Mouse (Mus musculus): ENCODE data around the gene Sh3bp5. TPM values are rescaled to one million over a fixed set of nuclear protein-coding genes. Genes with fewer than 3 reads are reported as not detected.

Sh3bp5 gene
- polyA plus RNA-seq, 1 experiment, result 2.2 TPM

- no peaks in the 10 kb centered on the region for H3K36me3 ChIP-seq (replicated peaks; ENCODE audit: low read length)
These were observed 111.8 kb downstream of the Sh3bp5 start, which contains the start of gene Dnah1 for GRCm38 (mm10) chr14:31323849-31324792. Gene Dnah1, minus strand, starts transcription at chr14:31323896.

GRCm38 (mm10) chr14:31323189-31323588, 112.7 kb downstream of the Sh3bp5 start:
- Histone ChIP-seq H3K4me3 (replicated peaks) (peak overlapping the region; percentile 90), H3K36me3 (replicated peaks; ENCODE audit: low read length) (no peaks in the 10 kb centered on the region), H3K9me3 (no peaks in the 10 kb centered on the region), H3K27me3 (replicated peaks) (peaks cover 19% of the 10 kb centered on the region), H3K4me1 (peaks cover 40% of the 10 kb centered on the region)
- TF ChIP-seq GATA1 (IDR thresholded peaks at IDR 0.05; ENCODE audit: borderline replicate concordance, low read length), result no peak
- no peak for TF ChIP-seq FLI1 (IDR thresholded peaks at IDR 0.05; ENCODE audit: low read length)

More at GRCm38 (mm10) chr14:31323849-31324792, 111.8 kb downstream of the Sh3bp5 start, which contains the start of gene Dnah1:
- no peaks in the 10 kb centered on the region for H3K9me3 ChIP-seq
- H3K4me3 ChIP-seq (replicated peaks), result peak within 1 kb of the TSS; percentile 90
- H3K27me3 ChIP-seq (replicated peaks), result peaks cover 15% of the 10 kb centered on the region
- peaks cover 40% of the 10 kb centered on the region for H3K4me1 ChIP-seq
- TF ChIP-seq GATA1 (IDR thresholded peaks at IDR 0.05; ENCODE audit: borderline replicate concordance, low read length), result no peak
- TF ChIP-seq FLI1 (IDR thresholded peaks at IDR 0.05; ENCODE audit: low read length), result no peak

GRCm38 (mm10) chr14:31322191-31322590, 113.7 kb downstream of the Sh3bp5 start:
- TF ChIP-seq FLI1 (IDR thresholded peaks at IDR 0.05; ENCODE audit: low read length), result no peak
- no peak for TF ChIP-seq GATA1 (IDR thresholded peaks at IDR 0.05; ENCODE audit: borderline replicate concordance, low read length)
- H3K9me3 ChIP-seq, result no peaks in the 10 kb centered on the region
- no peak overlapping the region for H3K4me3 ChIP-seq (replicated peaks)
- H3K4me1 ChIP-seq, result peaks cover 33% of the 10 kb centered on the region
- H3K36me3 ChIP-seq (replicated peaks; ENCODE audit: low read length), result no peaks in the 10 kb centered on the region
- peaks cover 23% of the 10 kb centered on the region for H3K27me3 ChIP-seq (replicated peaks)

- no peak for TF ChIP-seq GATA1 (IDR thresholded peaks at IDR 0.05; ENCODE audit: borderline replicate concordance, low read length)
- no peak for TF ChIP-seq FLI1 (IDR thresholded peaks at IDR 0.05; ENCODE audit: low read length)
- Histone ChIP-seq H3K36me3 (replicated peaks; ENCODE audit: low read length) (no peaks in the 10 kb centered on the region), H3K4me3 (replicated peaks) (no peak overlapping the region), H3K27me3 (replicated peaks) (peaks cover 31% of the 10 kb centered on the region), H3K4me1 (peaks cover 26% of the 10 kb centered on the region), H3K9me3 (no peaks in the 10 kb centered on the region)
These were observed 114.7 kb downstream of the Sh3bp5 start for GRCm38 (mm10) chr14:31321181-31321580.

- Histone ChIP-seq H3K9me3 (no peaks in the 10 kb centered on the region), H3K27me3 (replicated peaks) (peaks cover 47% of the 10 kb centered on the region), H3K4me1 (peaks cover 17% of the 10 kb centered on the region), H3K36me3 (replicated peaks; ENCODE audit: low read length) (no peaks in the 10 kb centered on the region), H3K4me3 (replicated peaks) (no peak overlapping the region)
- TF ChIP-seq FLI1 (IDR thresholded peaks at IDR 0.05; ENCODE audit: low read length) (no peak), GATA1 (IDR thresholded peaks at IDR 0.05; ENCODE audit: borderline replicate concordance, low read length) (no peak)
These were observed 116.3 kb downstream of the Sh3bp5 start for GRCm38 (mm10) chr14:31319546-31319945.

- Histone ChIP-seq H3K4me3 (replicated peaks) (no peak overlapping the region), H3K9me3 (no peaks in the 10 kb centered on the region), H3K36me3 (replicated peaks; ENCODE audit: low read length) (no peaks in the 10 kb centered on the region), H3K4me1 (peaks cover 2% of the 10 kb centered on the region), H3K27me3 (replicated peaks) (peaks cover 61% of the 10 kb centered on the region)
- TF ChIP-seq FLI1 (IDR thresholded peaks at IDR 0.05; ENCODE audit: low read length) (no peak), GATA1 (IDR thresholded peaks at IDR 0.05; ENCODE audit: borderline replicate concordance, low read length) (no peak)
These were observed 118.1 kb downstream of the Sh3bp5 start for GRCm38 (mm10) chr14:31317754-31318153.

- Histone ChIP-seq H3K9me3 (no peaks in the 10 kb centered on the region), H3K36me3 (replicated peaks; ENCODE audit: low read length) (no peaks in the 10 kb centered on the region), H3K27me3 (replicated peaks) (peaks cover 64% of the 10 kb centered on the region), H3K4me1 (no peaks in the 10 kb centered on the region; the same call in none of the 2 replicates), H3K4me3 (replicated peaks) (no peak overlapping the region)
- no peak for TF ChIP-seq FLI1 (IDR thresholded peaks at IDR 0.05; ENCODE audit: low read length)
- no peak for TF ChIP-seq GATA1 (IDR thresholded peaks at IDR 0.05; ENCODE audit: borderline replicate concordance, low read length)
These were observed 119.3 kb downstream of the Sh3bp5 start for GRCm38 (mm10) chr14:31316613-31317012.

GRCm38 (mm10) chr14:31313192-31313591, 122.7 kb downstream of the Sh3bp5 start:
- H3K36me3 ChIP-seq (replicated peaks; ENCODE audit: low read length), result no peaks in the 10 kb centered on the region
- H3K4me3 ChIP-seq (replicated peaks), result no peak overlapping the region
- peaks cover 10% of the 10 kb centered on the region; the same call in 1 of the 2 replicates for H3K9me3 ChIP-seq
- H3K27me3 ChIP-seq (replicated peaks), result peaks cover 61% of the 10 kb centered on the region
- no peak for TF ChIP-seq FLI1 (IDR thresholded peaks at IDR 0.05; ENCODE audit: low read length)
- H3K4me1 ChIP-seq, result no peaks in the 10 kb centered on the region; the same call in 1 of the 2 replicates

Other genes starting within 250 kb of the Sh3bp5 start
- gene Tnnc1, start 227.8 kb downstream of the Sh3bp5 start, polyA plus RNA-seq (2012; ENCODE audit: insufficient read depth, low replicate concordance), result 0.23 TPM in 1 of 2 replicates, not detected in the other
- gene Nisch, start 219.1 kb downstream of the Sh3bp5 start, polyA plus RNA-seq (2012; ENCODE audit: insufficient read depth, low replicate concordance), result 148 and 152 TPM in 2 replicates
- gene Sema3g, start 218.2 kb downstream of the Sh3bp5 start, polyA plus RNA-seq (2012; ENCODE audit: insufficient read depth, low replicate concordance), result not detected in 2 replicates
- 0.93 and 1.7 TPM in 2 replicates for gene Phf7, start 184.8 kb downstream of the Sh3bp5 start, polyA plus RNA-seq (2012; ENCODE audit: insufficient read depth, low replicate concordance)
- gene Bap1, start 184.6 kb downstream of the Sh3bp5 start, polyA plus RNA-seq (2012; ENCODE audit: insufficient read depth, low replicate concordance), result 52.1 and 63.2 TPM in 2 replicates
- gene Dnah1, start 112.2 kb downstream of the Sh3bp5 start, polyA plus RNA-seq (2012; ENCODE audit: insufficient read depth, low replicate concordance), result 0.06 TPM in 1 of 2 replicates, not detected in the other
- gene Capn7, start 99.4 kb downstream of the Sh3bp5 start, polyA plus RNA-seq (2012; ENCODE audit: insufficient read depth, low replicate concordance), result 0.60 and 1.9 TPM in 2 replicates
- gene Eaf1, start 58.3 kb upstream of the Sh3bp5 start, polyA plus RNA-seq (2012; ENCODE audit: insufficient read depth, low replicate concordance), result 33.2 and 37.0 TPM in 2 replicates
- gene Mettl6, start 59.0 kb upstream of the Sh3bp5 start, polyA plus RNA-seq (2012; ENCODE audit: insufficient read depth, low replicate concordance), result 2.9 TPM in 1 of 2 replicates, not detected in the other
- gene Colq, start 155.3 kb upstream of the Sh3bp5 start, polyA plus RNA-seq (2012; ENCODE audit: insufficient read depth, low replicate concordance), result not detected in 2 replicates
- not detected in 2 replicates for gene Gm49387, start 204.8 kb upstream of the Sh3bp5 start, polyA plus RNA-seq (2012; ENCODE audit: insufficient read depth, low replicate concordance)
- 2.2 and 10.5 TPM in 2 replicates for gene Btd, start 204.9 kb upstream of the Sh3bp5 start, polyA plus RNA-seq (2012; ENCODE audit: insufficient read depth, low replicate concordance)
- 2.9 TPM in 1 of 2 replicates, not detected in the other for gene Hacl1, start 205.2 kb upstream of the Sh3bp5 start, polyA plus RNA-seq (2012; ENCODE audit: insufficient read depth, low replicate concordance)